Mouse (Mus musculus) ES-E14 (cell line): Measurements from ENCODE around the gene Itpka. TPM values are rescaled to one million over a fixed set of nuclear protein-coding genes. Genes with fewer than 3 reads are reported as not detected.

Experiments used
- DNase-seq: peaks from one replicate; pipeline ENCODE4 v3.0.0-alpha.2; 2013; ENCODE audit warnings: low read depth, low spot score
- H3K27ac ChIP-seq: 2 replicates; pipeline ENCODE4 v1.5.1; 2012; ENCODE audit warnings: low read depth, mild to moderate bottlenecking, low read length, moderate library complexity, mixed read lengths; ENCODE audit not compliant: poor library complexity, insufficient read depth, severe bottlenecking
- H3K36me3 ChIP-seq: 2 replicates; pipeline ENCODE4 v1.6.1; 2012; ENCODE audit warnings: mild to moderate bottlenecking, low read length, moderate library complexity, mixed read lengths; ENCODE audit not compliant: control insufficient read depth, poor library complexity, insufficient read depth, severe bottlenecking
- H3K4me1 ChIP-seq, 2 experiments: fragments of 150-350 bp in 1 of 2; sonication (generic) in 1 of 2; 2 replicates each; pipeline ENCODE4 v1.6.1; 2012; ENCODE audit warnings: low read length in 2 of 2, mild to moderate bottlenecking in 1 of 2, mixed read lengths in 1 of 2; ENCODE audit not compliant: control insufficient read depth in 2 of 2, insufficient read depth in 2 of 2, poor library complexity in 1 of 2
- H3K4me3 ChIP-seq, 2 experiments: fragments of 150-350 bp in 1 of 2; sonication (generic) in 1 of 2; 2 replicates each; pipeline ENCODE4 v1.5.1; 2012; ENCODE audit warnings: low read length in 2 of 2, low read depth in 1 of 2, mild to moderate bottlenecking in 1 of 2, mixed read lengths in 1 of 2; ENCODE audit not compliant: insufficient read depth in 1 of 2, poor library complexity in 1 of 2, severe bottlenecking in 1 of 2
- H3K9ac ChIP-seq: 2 replicates; pipeline ENCODE4 v1.6.1; 2012; ENCODE audit warnings: low read depth, mild to moderate bottlenecking, low read length, mixed read lengths; ENCODE audit not compliant: poor library complexity, insufficient read depth, severe bottlenecking
- H3K9me3 ChIP-seq: fragments of 150-350 bp; sonication (generic); 2 replicates; pipeline ENCODE4 v1.6.1; 2012; ENCODE audit warnings: low read depth, mild to moderate bottlenecking, low read length; ENCODE audit not compliant: control insufficient read depth, insufficient read depth
- CHD2 ChIP-seq: IDR thresholded peaks from 2 replicates; pipeline ENCODE4 v1.6.1; 2014; ENCODE audit warnings: mild to moderate bottlenecking, low read depth, low read length, inconsistent platforms
- HCFC1 ChIP-seq: IDR thresholded peaks from 2 replicates; pipeline ENCODE4 v1.6.1; 2012; ENCODE audit warnings: low read length, inconsistent platforms, borderline replicate concordance; ENCODE audit not compliant: insufficient read depth
- MAFK ChIP-seq: IDR thresholded peaks from 2 replicates; pipeline ENCODE4 v1.6.1; 2014; ENCODE audit warnings: mild to moderate bottlenecking, low read depth, low read length, inconsistent platforms; ENCODE audit not compliant: insufficient read depth
- ZC3H11A ChIP-seq: IDR thresholded peaks from 2 replicates; pipeline ENCODE4 v1.6.1; 2012; ENCODE audit warnings: low read depth, mild to moderate bottlenecking, inconsistent platforms, low read length, borderline replicate concordance
- ZNF384 ChIP-seq: IDR thresholded peaks from 2 replicates; pipeline ENCODE4 v1.6.1; 2012; ENCODE audit warnings: low read depth, low read length, inconsistent platforms
- in situ Hi-C, 2 experiments: fragments of 600-800 bp; cut with MboI; formaldehyde crosslinking; loops; one replicate each; pipeline ENCODE4 v1.15.1; 2025; ENCODE audit warnings: low sequenced_read_pairs in 2 of 2, inconsistent platforms in 1 of 2; ENCODE audit not compliant: unreplicated experiment in 2 of 2
- total RNA-seq: library from RNA; depleted of rRNA; stranded (reverse); fragments of 300-350 nt; gene quantifications from 2 replicates; pipeline ENCODE4 v1.2.3, GENCODE M21; 2012

The Itpka gene
- total RNA-seq, 1 experiment, result 9.2 TPM

GRCm38 (mm10) chr2:119740567-119740966 lies 1.6 kb upstream of the Itpka start:
- in situ Hi-C loops, result no loop called here
- TF ChIP-seq ZNF384 (no peak), HCFC1 (no peak), CHD2 (no peak), MAFK (no peak), ZC3H11A (no peak)

GRCm38 (mm10) chr2:119742461-119743175 lies 481 bp downstream of the Itpka start:
- TF ChIP-seq CHD2 (no peak), HCFC1 (no peak), ZC3H11A (no peak), MAFK (no peak), ZNF384 (no peak)
- no peaks in the 10 kb centered on the region for H3K36me3 ChIP-seq
- in situ Hi-C loops, result no loop called here
- H3K9ac ChIP-seq, result peak overlapping the region; percentile 73
- DNase-seq, result no peak
- H3K9me3 ChIP-seq, result no peaks in the 10 kb centered on the region
- no peak overlapping the region for H3K27ac ChIP-seq
- peak overlapping the region; percentile 85 to 86 for H3K4me3 ChIP-seq
- H3K4me1 ChIP-seq, result peaks cover 5 to 14% of the 10 kb centered on the region in 2 experiments; a peak in 3 of 4 replicates

More at GRCm38 (mm10) chr2:119740567-119740966, 1.6 kb upstream of the Itpka start:
- Histone ChIP-seq H3K4me3 (no peak overlapping the region), H3K4me1 (peaks cover 5 to 18% of the 10 kb centered on the region in 2 experiments; a peak in 3 of 4 replicates), H3K9me3 (no peaks in the 10 kb centered on the region), H3K27ac (no peak overlapping the region), H3K9ac (no peak overlapping the region), H3K36me3 (no peaks in the 10 kb centered on the region)
- no peak for DNase-seq

GRCm38 (mm10) chr2:119743176-119743807 lies 1.2 kb downstream of the Itpka start:
- no peak for DNase-seq
- Histone ChIP-seq H3K27ac (no peak overlapping the region), H3K36me3 (no peaks in the 10 kb centered on the region), H3K9ac (peak overlapping the region; percentile 73), H3K4me3 (peak overlapping the region; percentile 85 to 86), H3K9me3 (no peaks in the 10 kb centered on the region), H3K4me1 (peaks cover 5 to 14% of the 10 kb centered on the region in 2 experiments; a peak in 3 of 4 replicates)
- in situ Hi-C loops, result no loop called here
- no peak for TF ChIP-seq ZC3H11A
- TF ChIP-seq HCFC1, result no peak
- TF ChIP-seq CHD2, result no peak
- no peak for TF ChIP-seq MAFK
- TF ChIP-seq ZNF384, result no peak

- no peak for DNase-seq
- in situ Hi-C loops, result no loop called here
- Histone ChIP-seq H3K36me3 (no peaks in the 10 kb centered on the region), H3K9me3 (no peaks in the 10 kb centered on the region), H3K4me3 (peak overlapping the region; percentile 45 to 50; a peak in 3 of 4 replicates), H3K27ac (no peak overlapping the region), H3K4me1 (peaks cover 5 to 14% of the 10 kb centered on the region in 2 experiments; a peak in 3 of 4 replicates), H3K9ac (no peak overlapping the region)
- no peak for TF ChIP-seq MAFK
- TF ChIP-seq ZNF384, result no peak
- no peak for TF ChIP-seq CHD2
- no peak for TF ChIP-seq ZC3H11A
- no peak for TF ChIP-seq HCFC1
Observed at GRCm38 (mm10) chr2:119743808-119744162, 1.6 kb downstream of the Itpka start.
